Mouse (Mus musculus) CH12.LX (cell line): ENCODE results near the gene Slc28a1. TPM values are rescaled to one million over a fixed set of nuclear protein-coding genes. Genes with fewer than 3 reads are reported as not detected.

Experiments
- DNase-seq: peaks from one replicate; pipeline ENCODE4 v3.0.0-alpha.2; 2013; ENCODE audit errors: extremely low read depth
- H3K27ac ChIP-seq: 2 replicates; pipeline ENCODE4 v1.5.1; 2012; ENCODE audit warnings: low read depth, mild to moderate bottlenecking, control low read depth, moderate library complexity; ENCODE audit not compliant: insufficient read depth
- H3K27me3 ChIP-seq: replicated peaks from 2 replicates; pipeline ENCODE3; 2012; ENCODE audit warnings: inconsistent platforms
- H3K36me3 ChIP-seq, 2 experiments: replicated peaks in 1 of 2; 2 replicates each; pipeline versions ENCODE3 to v1.6.1; 2012; ENCODE audit warnings: inconsistent platforms in 1 of 2, low read length in 1 of 2, mild to moderate bottlenecking in 1 of 2, mixed read lengths in 1 of 2, moderate library complexity in 1 of 2; ENCODE audit not compliant: control insufficient read depth in 1 of 2, insufficient read depth in 1 of 2
- H3K4me1 ChIP-seq, 2 experiments: 2 replicates each; pipeline ENCODE4 v1.6.1; 2012; ENCODE audit warnings: inconsistent platforms in 1 of 2, moderate library complexity in 1 of 2; ENCODE audit not compliant: insufficient read depth in 2 of 2, control insufficient read depth in 1 of 2
- H3K4me2 ChIP-seq: 2 replicates; pipeline ENCODE4 v1.6.1; 2012; ENCODE audit warnings: low read depth, mild to moderate bottlenecking, control low read depth; ENCODE audit not compliant: poor library complexity, insufficient read depth, severe bottlenecking
- H3K4me3 ChIP-seq, 3 experiments: fragments of 150-350 bp in 1 of 3; sonication (generic) in 1 of 3; replicated peaks in 1 of 3; 2 replicates each; pipeline versions ENCODE3 to v1.5.1; 2011 to 2012; ENCODE audit warnings: low read depth in 2 of 3, low read length in 2 of 3, mild to moderate bottlenecking in 2 of 3, moderate library complexity in 2 of 3, control low read depth in 1 of 3, improper control_type of control experiment in 1 of 3, inconsistent platforms in 1 of 3, mixed read lengths in 1 of 3; ENCODE audit not compliant: poor library complexity in 1 of 3
- H3K79me2 ChIP-seq: replicated peaks from 2 replicates; pipeline ENCODE4 v1.6.1; 2012; ENCODE audit warnings: mild to moderate bottlenecking, moderate library complexity; ENCODE audit not compliant: control insufficient read depth, poor library complexity, insufficient read depth, severe bottlenecking; ENCODE audit errors: extremely low read depth
- H3K9ac ChIP-seq: 2 replicates; pipeline ENCODE4 v1.6.1; 2012; ENCODE audit warnings: low read depth, mild to moderate bottlenecking, control low read depth, moderate library complexity; ENCODE audit not compliant: insufficient read depth
- H3K9me3 ChIP-seq: replicated peaks from 2 replicates; pipeline ENCODE3; 2012; ENCODE audit warnings: low read length, inconsistent platforms, mixed read lengths
- BHLHE40 ChIP-seq: IDR thresholded peaks from 2 replicates; pipeline ENCODE4 v1.6.1; 2011; ENCODE audit warnings: mild to moderate bottlenecking, low read depth, low read length, improper control_type of control experiment
- CHD1 ChIP-seq: IDR thresholded peaks from 2 replicates; pipeline ENCODE4 v1.6.1; 2012; ENCODE audit warnings: low read depth, low read length, improper control_type of control experiment, inconsistent platforms
- CHD2 ChIP-seq: IDR thresholded peaks from 2 replicates; pipeline ENCODE4 v1.6.1; 2011; ENCODE audit warnings: low read length, improper control_type of control experiment
- CTCF ChIP-seq, 2 experiments: IDR thresholded peaks in 1 of 2; conservative IDR thresholded peaks in 1 of 2; 2 replicates each; pipeline ENCODE4 v1.5.1; 2011 to 2012; ENCODE audit warnings: low read depth in 2 of 2, low read length in 2 of 2, improper control_type of control experiment in 1 of 2, inconsistent platforms in 1 of 2, mild to moderate bottlenecking in 1 of 2, moderate library complexity in 1 of 2
- E2F4 ChIP-seq: IDR thresholded peaks from 2 replicates; pipeline ENCODE4 v1.6.1; 2011; ENCODE audit warnings: low read depth, low read length, improper control_type of control experiment; ENCODE audit not compliant: insufficient replicate concordance
- ELF1 ChIP-seq: IDR thresholded peaks from 2 replicates; pipeline ENCODE4 v1.6.1; 2014; ENCODE audit warnings: low read depth, mild to moderate bottlenecking, inconsistent platforms, low read length, improper control_type of control experiment
- EP300 ChIP-seq: IDR thresholded peaks from 2 replicates; pipeline ENCODE4 v1.6.1; 2011; ENCODE audit warnings: low read length, improper control_type of control experiment
- ETS1 ChIP-seq: conservative IDR thresholded peaks from 2 replicates; pipeline ENCODE4 v1.6.1; 2012; ENCODE audit warnings: low read depth, mild to moderate bottlenecking, inconsistent platforms, low read length, improper control_type of control experiment, moderate library complexity
- GABPA ChIP-seq: IDR thresholded peaks from 2 replicates; pipeline ENCODE4 v1.6.1; 2012; ENCODE audit warnings: low read depth, low read length, improper control_type of control experiment, inconsistent platforms; ENCODE audit not compliant: insufficient replicate concordance
- HCFC1 ChIP-seq: IDR thresholded peaks from 2 replicates; pipeline ENCODE4 v1.6.1; 2012; ENCODE audit warnings: low read depth, mild to moderate bottlenecking, inconsistent platforms, low read length, improper control_type of control experiment
- IRF4 ChIP-seq: IDR thresholded peaks from 2 replicates; pipeline ENCODE4 v1.6.1; 2014; ENCODE audit warnings: low read depth, mild to moderate bottlenecking, inconsistent platforms, low read length, improper control_type of control experiment
- JUN ChIP-seq: IDR thresholded peaks from 2 replicates; pipeline ENCODE4 v1.6.1; 2011; ENCODE audit warnings: low read depth, mild to moderate bottlenecking, low read length, improper control_type of control experiment, moderate library complexity; ENCODE audit not compliant: insufficient read depth
- JUND ChIP-seq: conservative IDR thresholded peaks from 2 replicates; pipeline ENCODE4 v1.6.1; 2011; ENCODE audit warnings: low read depth, low read length, improper control_type of control experiment
- KAT2A ChIP-seq: IDR thresholded peaks from 2 replicates; pipeline ENCODE4 v1.6.1; 2012; ENCODE audit warnings: low read length, improper control_type of control experiment, inconsistent platforms; ENCODE audit not compliant: insufficient replicate concordance
- MAFK ChIP-seq: IDR thresholded peaks from 2 replicates; pipeline ENCODE4 v1.6.1; 2011; ENCODE audit warnings: low read length, improper control_type of control experiment; ENCODE audit not compliant: insufficient replicate concordance
- MAX ChIP-seq: IDR thresholded peaks from 2 replicates; pipeline ENCODE4 v1.6.1; 2011; ENCODE audit warnings: low read length, improper control_type of control experiment
- MAZ ChIP-seq: IDR thresholded peaks from 2 replicates; pipeline ENCODE4 v1.6.1; 2012; ENCODE audit warnings: low read depth, mild to moderate bottlenecking, inconsistent platforms, low read length, improper control_type of control experiment, moderate library complexity
- MEF2A ChIP-seq: IDR thresholded peaks from 2 replicates; pipeline ENCODE4 v1.6.1; 2014; ENCODE audit warnings: low read depth, mild to moderate bottlenecking, inconsistent platforms, low read length, improper control_type of control experiment, borderline replicate concordance
- MXI1 ChIP-seq: IDR thresholded peaks from 2 replicates; pipeline ENCODE4 v1.6.1; 2011; ENCODE audit warnings: mild to moderate bottlenecking, low read depth, low read length, improper control_type of control experiment
- MYC ChIP-seq: IDR thresholded peaks from 2 replicates; pipeline ENCODE4 v1.6.1; 2011; ENCODE audit warnings: low read depth, mild to moderate bottlenecking, improper control_type of control experiment, low read length
- NELFE ChIP-seq: IDR thresholded peaks from 2 replicates; pipeline ENCODE4 v1.6.1; 2011; ENCODE audit warnings: low read depth, low read length, improper control_type of control experiment
- NRF1 ChIP-seq: IDR thresholded peaks from 2 replicates; pipeline ENCODE4 v1.6.1; 2014; ENCODE audit warnings: low read depth, mild to moderate bottlenecking, inconsistent platforms, low read length, improper control_type of control experiment, moderate library complexity
- PAX5 ChIP-seq: IDR thresholded peaks from 2 replicates; pipeline ENCODE4 v1.6.1; 2012; ENCODE audit warnings: low read length, inconsistent platforms, mixed read lengths
- POLR2A ChIP-seq: IDR thresholded peaks from 2 replicates; pipeline ENCODE4 v1.6.1; 2011; ENCODE audit warnings: low read depth, mild to moderate bottlenecking, improper control_type of control experiment, low read length
- POLR2AphosphoS2 ChIP-seq: IDR thresholded peaks from 2 replicates; pipeline ENCODE4 v1.6.1; 2011; ENCODE audit warnings: low read depth, low read length, improper control_type of control experiment
- RAD21 ChIP-seq: IDR thresholded peaks from 2 replicates; pipeline ENCODE4 v1.6.1; 2011; ENCODE audit warnings: low read depth, mild to moderate bottlenecking, low read length, improper control_type of control experiment, moderate library complexity
- RCOR1 ChIP-seq: conservative IDR thresholded peaks from 2 replicates; pipeline ENCODE4 v1.6.1; 2012; ENCODE audit warnings: low read depth, mild to moderate bottlenecking, inconsistent platforms, low read length, improper control_type of control experiment
- SIN3A ChIP-seq: IDR thresholded peaks from 2 replicates; pipeline ENCODE4 v1.6.1; 2012; ENCODE audit warnings: low read length, improper control_type of control experiment, inconsistent platforms
- SMC3 ChIP-seq: IDR thresholded peaks from 2 replicates; pipeline ENCODE4 v1.6.1; 2011; ENCODE audit warnings: low read depth, low read length, improper control_type of control experiment
- TBP ChIP-seq: conservative IDR thresholded peaks from 2 replicates; pipeline ENCODE4 v1.6.1; 2011; ENCODE audit warnings: low read depth, low read length, improper control_type of control experiment
- TCF12 ChIP-seq: IDR thresholded peaks from 2 replicates; pipeline ENCODE4 v1.6.1; 2014; ENCODE audit warnings: low read depth, mild to moderate bottlenecking, inconsistent platforms, low read length, improper control_type of control experiment
- UBTF ChIP-seq: IDR thresholded peaks from 2 replicates; pipeline ENCODE4 v1.6.1; 2012; ENCODE audit warnings: low read depth, mild to moderate bottlenecking, inconsistent platforms, low read length, improper control_type of control experiment, moderate library complexity
- USF1 ChIP-seq: IDR thresholded peaks from 2 replicates; pipeline ENCODE4 v1.6.1; 2014; ENCODE audit warnings: low read depth, mild to moderate bottlenecking, inconsistent platforms, low read length, improper control_type of control experiment
- USF2 ChIP-seq: conservative IDR thresholded peaks from 2 replicates; pipeline ENCODE4 v1.6.1; 2011; ENCODE audit warnings: low read depth, low read length, improper control_type of control experiment
- ZC3H11A ChIP-seq: IDR thresholded peaks from 2 replicates; pipeline ENCODE4 v1.6.1; 2012; ENCODE audit warnings: low read depth, mild to moderate bottlenecking, inconsistent platforms, low read length, improper control_type of control experiment
- ZKSCAN1 ChIP-seq: IDR thresholded peaks from 2 replicates; pipeline ENCODE4 v1.6.1; 2012; ENCODE audit warnings: low read depth, inconsistent platforms, low read length, improper control_type of control experiment, borderline replicate concordance
- ZMIZ1 ChIP-seq: IDR thresholded peaks from 2 replicates; pipeline ENCODE4 v1.6.1; 2012; ENCODE audit warnings: low read depth, mild to moderate bottlenecking, inconsistent platforms, low read length, improper control_type of control experiment
- ZNF384 ChIP-seq: IDR thresholded peaks from 2 replicates; pipeline ENCODE4 v1.6.1; 2012; ENCODE audit warnings: low read depth, low read length, improper control_type of control experiment, inconsistent platforms
- dilution Hi-C: fragments of 300-500 bp; cut with MboI; formaldehyde crosslinking; loops from 2 replicates; pipeline ENCODE4 v1.14.3; 2020; ENCODE audit warnings: low sequenced_read_pairs; ENCODE audit not compliant: extremely low pct_unique_long_range_greater_than_20kb, extremely low pct_ligation_motif_present
- in situ Hi-C: fragments of 300-500 bp; cut with MboI; formaldehyde crosslinking; loops from 3 replicates; pipeline ENCODE4 v1.14.3; 2019; ENCODE audit warnings: low sequenced_read_pairs, low pct_ligation_motif_present, low pct_unique_long_range_greater_than_20kb, mixed read lengths
- polyA plus RNA-seq: library from polyadenylated mRNA; unstranded; fragments of >175 nt; gene quantifications from 2 replicates; pipeline ENCODE4 v1.2.1, GENCODE M21; 2012; ENCODE audit warnings: low read depth; ENCODE audit not compliant: insufficient read length
- total RNA-seq, 2 experiments: library from RNA; depleted of rRNA; stranded (reverse); fragments of 300-350 nt in 1 of 2; fragments of >200 nt in 1 of 2; gene quantifications; 2 replicates each; pipeline ENCODE4 v1.2.3; 2012 to 2014

Slc28a1 gene
- total and polyA plus RNA-seq, 3 experiments, result 0.04 to 0.13 TPM; not detected in 1

- Histone ChIP-seq H3K79me2 (no peaks in the 10 kb centered on the region), H3K4me2 (no peak overlapping the region; the same call in 1 of the 2 replicates), H3K4me3 (no peak overlapping the region), H3K9me3 (peaks cover 12% of the 10 kb centered on the region), H3K36me3 (no peaks in the 10 kb centered on the region), H3K9ac (no peak overlapping the region), H3K27ac (peak overlapping the region; percentile 77), H3K4me1 (peaks cover 38 to 62% of the 10 kb centered on the region in 2 experiments), H3K27me3 (no peaks in the 10 kb centered on the region)
- dilution Hi-C loops, result no loop called here
- peak; percentile 89 for DNase-seq
- TF ChIP-seq ZNF384 (no peak), ELF1 (no peak; the same call in 1 of the 2 replicates), NELFE (no peak), PAX5 (no peak), HCFC1 (peak; percentile 34; the same call in 1 of the 2 replicates), MAFK (no peak), IRF4 (peak; percentile 83; the same call in 1 of the 2 replicates), UBTF (no peak), KAT2A (peak; percentile 65; the same call in 1 of the 2 replicates), TCF12 (peak; percentile 97), RCOR1 (peak; percentile 50; the same call in 1 of the 2 replicates), MAX (no peak), CTCF (conservative IDR thresholded peaks at IDR 0.05 in 1 of 2, IDR thresholded peaks at IDR 0.05 in 1 of 2; ENCODE audit: low read depth in 2 of 2, low read length in 2 of 2) (no peak), RAD21 (no peak; the same call in 1 of the 2 replicates), EP300 (peak; percentile 89), JUN (0 out of 2 replicates have a peak, but pooled peaks have one; percentile 12), MEF2A (peak; percentile 89), NRF1 (no peak), USF2 (no peak), CHD1 (peak; percentile 51; the same call in 1 of the 2 replicates), MYC (no peak), BHLHE40 (peak; percentile 50; the same call in 1 of the 2 replicates), ZKSCAN1 (no peak), E2F4 (no peak), MAZ (peak; percentile 34; the same call in 1 of the 2 replicates), SIN3A (peak; percentile 53; the same call in 1 of the 2 replicates), GABPA (no peak), JUND (0 out of 2 replicates have a peak, but pooled peaks have one; percentile 31), ZMIZ1 (no peak), TBP (no peak), USF1 (no peak), ETS1 (peak; percentile 90), MXI1 (0 out of 2 replicates have a peak, but pooled peaks have one; percentile 67), ZC3H11A (no peak), POLR2A (no peak), POLR2AphosphoS2 (no peak), SMC3 (no peak), CHD2 (peak; percentile 80)
- in situ Hi-C loops, result no loop called here
These were observed 82.2 kb downstream of the Slc28a1 start for GRCm38 (mm10) chr7:81196796-81197195.
